Mouse (Mus musculus) hindbrain, embryonic 11.5 days (tissue): Measurements from ENCODE around the gene Theg. TPM values are rescaled to one million over a fixed set of nuclear protein-coding genes. Genes with fewer than 3 reads are reported as not detected.

Source experiments
- ATAC-seq: fragments of 200-750 bp; cut with Nextera tagmentation; 2 replicates; pipeline ENCODE4 v1.8.0; 2017; ENCODE audit warnings: mild to moderate bottlenecking, moderate TSS enrichment, moderate library complexity; ENCODE audit not compliant: low FRiP score
- DNase-seq: peaks from one replicate; pipeline ENCODE4 v3.0.0-alpha.2; 2015; ENCODE audit warnings: low spot score
- H3K27ac ChIP-seq: fragments of 300-500 bp; sonication (generic); 2 replicates; pipeline ENCODE4 v1.5.1; 2014; ENCODE audit warnings: mild to moderate bottlenecking, low read depth, low read length
- H3K27me3 ChIP-seq: fragments of 300-500 bp; sonication (generic); 2 replicates; pipeline ENCODE4 v1.6.1; 2014; ENCODE audit warnings: mild to moderate bottlenecking, low read length, moderate library complexity, mixed read lengths; ENCODE audit not compliant: control insufficient read depth, insufficient read depth
- H3K36me3 ChIP-seq: fragments of 300-500 bp; sonication (generic); 2 replicates; pipeline ENCODE4 v1.6.1; 2014; ENCODE audit warnings: mild to moderate bottlenecking, low read length, moderate library complexity, mixed read lengths; ENCODE audit not compliant: control insufficient read depth, insufficient read depth
- H3K4me1 ChIP-seq: fragments of 300-500 bp; sonication (generic); replicated peaks from 2 replicates; pipeline ENCODE4 v1.6.1; 2014; ENCODE audit warnings: low read length, mixed read lengths; ENCODE audit not compliant: control insufficient read depth, insufficient read depth
- H3K4me2 ChIP-seq: fragments of 300-500 bp; sonication (generic); replicated peaks from 2 replicates; pipeline ENCODE4 v1.6.1; 2014; ENCODE audit warnings: mild to moderate bottlenecking, low read depth, low read length
- H3K4me3 ChIP-seq: fragments of 300-500 bp; sonication (generic); 2 replicates; pipeline ENCODE4 v1.5.1; 2014; ENCODE audit warnings: low read depth, low read length
- H3K9ac ChIP-seq: fragments of 300-500 bp; sonication (generic); 2 replicates; pipeline ENCODE4 v1.6.1; 2014; ENCODE audit warnings: low read depth, low read length
- H3K9me3 ChIP-seq: fragments of 300-500 bp; sonication (generic); 2 replicates; pipeline ENCODE4 v1.6.1; 2016; ENCODE audit warnings: low read length; ENCODE audit not compliant: control insufficient read depth
- WGBS: fragments of 180-500 bp; shearing (Covaris S2); extraction: QIAGEN DNeasy Blood & Tissue Kit; methylation state at CpG from one replicate; pipeline ENCODE4 v1.1.7; 2014; 5-methylcytosine and 5-hydroxymethylcytosine counted together
- polyA plus RNA-seq: library from polyadenylated mRNA; unstranded; fragments of >200 nt; fragmentation: Nextera tagmentation; extraction: Ambion mirVana; gene quantifications from 2 replicates; pipeline ENCODE4 v1.2.1, GENCODE M21; 2014

Gene Theg
- not detected in 2 replicates for polyA plus RNA-seq

DNA sequence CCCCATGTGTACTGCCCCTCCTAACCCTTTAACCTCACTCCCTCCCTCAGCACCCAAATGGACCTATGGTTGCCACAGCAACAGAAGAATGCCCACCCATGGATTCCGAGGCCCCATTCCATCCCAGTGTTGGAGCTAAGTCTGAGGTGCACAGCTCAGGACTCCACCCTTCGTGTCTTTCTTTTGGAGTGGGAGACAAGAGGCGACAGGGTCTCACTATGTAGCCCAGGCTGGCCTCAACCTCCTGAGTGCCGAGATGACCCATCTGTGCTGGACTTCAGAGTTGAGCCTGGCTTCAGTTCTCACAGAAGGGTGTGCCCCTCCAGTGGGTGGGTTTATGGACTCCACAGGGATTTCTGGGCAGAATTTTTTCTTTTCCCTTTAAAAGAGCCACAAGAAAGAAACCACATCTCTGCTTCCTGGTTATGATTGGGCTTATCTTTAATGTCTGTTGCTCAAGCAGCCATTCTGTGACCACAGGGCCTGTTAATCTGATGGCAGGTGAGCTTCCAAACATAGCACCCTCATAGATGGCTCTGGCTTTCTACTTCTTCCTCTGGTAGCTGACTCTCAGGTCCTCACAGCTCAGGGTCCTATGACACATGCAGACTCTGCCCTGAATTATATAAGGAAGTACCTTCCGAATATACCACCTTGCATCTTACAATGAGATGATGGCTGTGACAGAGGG, at the start of gene Theg:
Gene Theg, minus strand, starts transcription at position 271 of the 691 bp plus-strand sequence.
- ATAC-seq: no peak
- Histone ChIP-seq H3K4me2 (no peak within 1 kb of the TSS), H3K27ac (no peak within 1 kb of the TSS), H3K27me3 (no peaks in the 10 kb centered on the region), H3K9me3 (no peaks in the 10 kb centered on the region), H3K4me3 (no peak within 1 kb of the TSS), H3K9ac (no peak within 1 kb of the TSS), H3K36me3 (no peaks in the 10 kb centered on the region), H3K4me1 (no peaks in the 10 kb centered on the region)
- DNase-seq: no peak
- WGBS: 89% methylated on average over 5 of the region's 5 CpGs

DNA sequence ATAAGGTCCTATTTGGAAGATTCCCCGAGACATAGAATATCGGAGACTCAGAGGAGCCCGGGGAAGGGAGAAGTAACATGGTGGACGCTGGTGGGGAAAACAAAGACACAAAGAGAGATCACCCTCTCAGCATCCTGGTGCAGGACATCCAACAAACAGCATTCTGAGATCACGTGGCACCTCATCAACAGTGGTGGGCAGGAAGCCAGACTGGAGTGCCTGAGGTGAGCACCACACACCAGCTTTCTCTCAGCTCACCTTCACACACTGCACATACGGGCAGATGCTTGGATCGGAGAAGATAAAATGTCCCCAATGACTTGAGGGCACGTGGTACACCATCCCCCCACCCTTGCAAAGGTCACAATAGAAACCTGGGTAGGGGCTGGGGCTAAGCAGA, 49.2 kb upstream of the Theg start:
- H3K4me2 ChIP-seq: peak overlapping the region; percentile 89
- H3K27ac ChIP-seq: 0 out of 2 replicates have a peak overlapping the region, but pooled peaks have one; percentile 7
- no peak for ATAC-seq

DNA sequence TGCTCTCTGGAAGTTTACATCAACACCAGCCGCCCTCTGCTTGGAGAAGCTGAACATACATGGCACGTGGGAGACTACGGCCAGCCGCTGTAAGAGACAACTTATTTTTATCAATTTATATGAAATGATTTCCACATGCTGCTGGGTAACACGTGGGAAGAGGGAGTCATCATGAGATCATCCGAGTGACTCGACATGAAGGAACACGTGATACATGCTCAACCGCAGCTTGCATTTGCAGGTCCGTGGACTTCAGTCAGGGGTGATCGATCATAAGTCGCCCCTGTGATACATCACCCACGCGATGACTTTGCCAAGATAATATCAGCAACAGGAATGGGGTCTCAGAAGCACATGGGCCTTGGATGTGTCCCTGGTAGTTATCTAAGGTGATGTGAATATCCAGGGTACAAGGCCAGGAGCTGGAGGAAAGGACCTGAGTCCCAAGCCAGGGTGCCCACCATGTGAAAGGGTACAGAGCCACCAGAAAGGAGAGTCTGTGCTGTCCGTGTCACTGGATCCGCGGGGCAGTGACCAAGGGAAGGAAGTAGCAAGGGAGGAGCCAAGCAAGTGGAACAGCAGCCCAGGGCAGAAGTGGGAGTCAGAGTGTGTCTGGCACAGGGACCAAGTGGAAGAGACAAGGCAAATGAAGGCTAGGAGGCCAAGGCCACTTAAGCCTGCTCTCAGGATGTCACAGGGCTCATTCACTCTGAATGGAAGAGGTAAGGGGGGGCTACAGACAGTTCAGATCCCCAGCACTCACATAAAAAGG, 46.1 kb upstream of the Theg start:
- peaks cover 2% of the 10 kb centered on the region; the same call in 1 of the 2 replicates for H3K27me3 ChIP-seq
- H3K4me3 ChIP-seq: no peak overlapping the region
- ATAC-seq (no peak), DNase-seq (no peak)
- WGBS: 82% methylated on average over 17 of the region's 17 CpGs
- H3K36me3 ChIP-seq: no peaks in the 10 kb centered on the region
- no peak overlapping the region for H3K9ac ChIP-seq
- H3K4me2 ChIP-seq: no peak overlapping the region
- H3K4me1 ChIP-seq: no peaks in the 10 kb centered on the region
- H3K9me3 ChIP-seq: no peaks in the 10 kb centered on the region
- no peak overlapping the region for H3K27ac ChIP-seq

More for the DNA sequence above, 49.2 kb upstream of the Theg start:
- WGBS: 83% methylated on average over 8 of the region's 8 CpGs
- Histone ChIP-seq H3K4me1 (no peaks in the 10 kb centered on the region; the same call in 1 of the 2 replicates), H3K36me3 (no peaks in the 10 kb centered on the region), H3K4me3 (peak overlapping the region; percentile 56; the same call in 1 of the 2 replicates), H3K9me3 (no peaks in the 10 kb centered on the region), H3K9ac (peak overlapping the region; percentile 88), H3K27me3 (peaks cover 7% of the 10 kb centered on the region)
- DNase-seq: peak; percentile 21

DNA sequence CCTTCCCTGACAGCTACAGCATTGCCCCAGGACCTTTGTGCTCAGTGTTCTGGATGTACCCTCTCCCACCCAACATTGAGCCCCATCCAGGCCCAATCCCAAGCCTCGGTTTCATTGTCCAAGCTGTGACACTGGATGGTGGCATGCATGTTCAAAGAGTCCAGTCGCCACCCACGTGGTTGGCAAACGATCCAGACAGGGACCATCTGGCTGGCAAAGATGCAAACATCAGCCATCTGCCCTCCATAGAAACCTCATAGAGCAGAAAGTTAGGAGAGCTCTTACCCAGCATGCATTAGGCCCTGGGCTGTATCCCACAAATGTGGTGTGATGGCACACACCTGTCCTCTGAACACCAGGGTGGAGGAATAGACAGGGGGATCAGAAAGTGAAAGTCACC, 44.3 kb upstream of the Theg start:
- H3K27ac ChIP-seq: no peak overlapping the region
- H3K27me3 ChIP-seq: no peaks in the 10 kb centered on the region; the same call in 1 of the 2 replicates
- DNase-seq (no peak), ATAC-seq (no peak)
- H3K4me2 ChIP-seq: no peak overlapping the region
- H3K36me3 ChIP-seq: no peaks in the 10 kb centered on the region
- H3K4me1 ChIP-seq: no peaks in the 10 kb centered on the region
- H3K4me3 ChIP-seq: no peak overlapping the region
- 85% methylated on average over 4 of the region's 4 CpGs for WGBS
- no peaks in the 10 kb centered on the region for H3K9me3 ChIP-seq
- no peak overlapping the region for H3K9ac ChIP-seq

- H3K4me1 ChIP-seq: no peaks in the 10 kb centered on the region; the same call in 1 of the 2 replicates
- no peak for ATAC-seq
- H3K9ac ChIP-seq: no peak overlapping the region
- no peaks in the 10 kb centered on the region for H3K9me3 ChIP-seq
- WGBS: 81% methylated on average over 5 of the region's 5 CpGs
- no peak overlapping the region for H3K4me2 ChIP-seq
- H3K4me3 ChIP-seq: no peak overlapping the region
- H3K27me3 ChIP-seq: no peaks in the 10 kb centered on the region
- H3K27ac ChIP-seq: no peak overlapping the region
- no peak for DNase-seq
- no peaks in the 10 kb centered on the region for H3K36me3 ChIP-seq
Observed at GRCm38 (mm10) chr10:79628377-79628776, 41.2 kb upstream of the Theg start.

DNA sequence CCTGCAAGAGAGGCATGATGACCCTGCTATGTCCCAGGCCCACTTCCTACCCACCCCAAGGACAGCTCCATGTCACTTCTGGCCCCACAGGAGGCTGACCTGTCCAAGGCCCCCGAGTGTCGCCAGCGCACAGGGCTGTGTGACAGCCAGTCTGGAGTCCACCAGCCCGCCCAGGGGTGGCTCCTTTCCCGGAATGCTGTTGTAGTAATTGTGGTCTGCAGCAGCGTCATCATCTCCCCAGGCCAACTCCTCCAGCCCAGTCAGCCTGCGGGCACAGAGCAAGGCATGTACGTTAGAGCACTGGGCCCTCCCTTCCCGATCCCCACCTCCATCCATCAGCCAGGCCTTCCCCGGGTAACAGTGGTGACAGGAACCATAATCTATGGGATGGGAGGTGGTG, 39.0 kb upstream of the Theg start:
- H3K9ac ChIP-seq: no peak overlapping the region
- DNase-seq (no peak), ATAC-seq (no peak)
- H3K4me2 ChIP-seq: no peak overlapping the region
- no peaks in the 10 kb centered on the region for H3K36me3 ChIP-seq
- 84% methylated on average over 10 of the region's 10 CpGs for WGBS
- no peaks in the 10 kb centered on the region for H3K9me3 ChIP-seq
- H3K4me3 ChIP-seq: no peak overlapping the region
- H3K27ac ChIP-seq: no peak overlapping the region
- H3K27me3 ChIP-seq: no peaks in the 10 kb centered on the region
- H3K4me1 ChIP-seq: no peaks in the 10 kb centered on the region; the same call in 1 of the 2 replicates

- Histone ChIP-seq H3K9ac (no peak overlapping the region), H3K36me3 (no peaks in the 10 kb centered on the region), H3K4me3 (no peak overlapping the region), H3K4me1 (no peaks in the 10 kb centered on the region; the same call in 1 of the 2 replicates), H3K4me2 (no peak overlapping the region), H3K9me3 (no peaks in the 10 kb centered on the region), H3K27ac (no peak overlapping the region), H3K27me3 (no peaks in the 10 kb centered on the region)
- DNase-seq (no peak), ATAC-seq (no peak)
- 82% methylated on average over 9 of the region's 9 CpGs for WGBS
Observed at GRCm38 (mm10) chr10:79625398-79625797, 38.3 kb upstream of the Theg start.

- WGBS: 69% methylated on average over 12 of the region's 12 CpGs
- Histone ChIP-seq H3K27me3 (no peaks in the 10 kb centered on the region), H3K36me3 (no peaks in the 10 kb centered on the region), H3K4me1 (no peaks in the 10 kb centered on the region; the same call in 1 of the 2 replicates), H3K9ac (no peak overlapping the region), H3K4me2 (no peak overlapping the region), H3K27ac (no peak overlapping the region), H3K4me3 (no peak overlapping the region), H3K9me3 (no peaks in the 10 kb centered on the region)
- DNase-seq: no peak
- no peak for ATAC-seq
Observed at GRCm38 (mm10) chr10:79623950-79624349, 36.8 kb upstream of the Theg start.
